Mouse (Mus musculus) R1 (cell line): ENCODE results near the gene Olfr1495.

Experiments
- DNase-seq: peaks from one replicate; pipeline ENCODE4 v3.0.0-alpha.2; 2018; ENCODE audit warnings: low read depth, low spot score

Olfr1495 gene

DNA sequence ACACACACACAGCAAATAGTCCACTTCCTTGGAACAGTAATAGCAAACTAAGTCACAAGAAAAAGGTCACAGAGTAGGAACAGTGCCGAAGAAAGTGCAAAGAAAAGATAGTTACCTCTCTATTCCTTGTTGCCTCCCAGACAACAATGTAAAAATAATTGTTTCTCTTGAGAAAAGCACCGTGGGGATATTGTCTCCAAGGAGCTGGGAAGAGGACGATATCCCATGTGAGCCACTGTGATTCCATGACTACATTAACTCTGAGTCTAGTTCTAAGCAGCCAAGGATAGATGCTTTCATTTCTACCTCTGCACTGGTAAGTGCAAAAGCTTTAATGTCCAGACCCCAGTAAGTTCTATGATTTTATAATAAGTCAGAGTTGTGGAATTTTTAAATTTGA is at the start of gene Olfr1495:
TSS of gene Olfr1495 (plus strand) at position 301 of the 400 bp plus-strand sequence.
- DNase-seq, result no peak

DNA sequence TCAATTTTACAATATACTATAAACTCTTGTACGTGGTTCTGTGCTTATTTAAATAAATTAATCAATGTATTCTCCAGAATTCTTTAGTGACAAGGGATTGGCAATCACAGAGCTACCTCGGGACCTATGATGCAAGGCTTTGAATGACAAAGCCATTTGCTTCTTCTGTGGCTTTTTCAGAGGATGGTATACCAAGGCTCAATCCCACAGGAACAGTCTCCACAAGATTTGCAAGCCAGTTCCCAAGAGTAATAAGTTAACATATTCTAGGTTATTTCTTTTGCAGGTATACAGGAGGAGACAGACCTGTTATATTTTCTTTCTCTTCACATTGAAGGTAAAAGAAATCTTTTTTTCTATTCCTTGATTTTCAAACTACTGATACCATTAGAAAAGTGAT is 41.4 kb upstream of the Olfr1495 start, which contains the start of gene Olfr1493-ps1:
TSS of gene Olfr1493-ps1 (plus strand) at position 301 of the 400 bp plus-strand sequence.
- no peak for DNase-seq

DNA sequence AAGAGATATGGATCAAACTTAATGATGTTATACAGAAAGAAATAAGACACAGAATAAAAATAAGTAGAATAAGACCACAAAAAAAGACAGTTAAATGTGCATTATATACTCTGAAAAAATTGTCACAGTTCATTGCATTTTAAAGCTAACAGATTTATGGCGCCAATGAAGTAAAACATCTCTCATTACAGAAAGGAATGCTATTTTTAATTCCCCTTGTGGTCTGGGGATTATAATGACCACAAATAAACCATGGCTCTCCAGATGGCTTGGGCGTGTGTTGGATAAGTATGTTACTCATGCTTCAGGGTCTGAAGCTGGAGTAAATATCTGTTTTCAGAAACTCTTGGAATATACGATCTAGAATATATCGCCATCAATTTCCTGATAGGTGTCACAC is 25.0 kb upstream of the Olfr1495 start, which contains the start of gene Olfr1494:
TSS of gene Olfr1494 (plus strand) at position 301 of the 400 bp plus-strand sequence.
- no peak for DNase-seq

DNA sequence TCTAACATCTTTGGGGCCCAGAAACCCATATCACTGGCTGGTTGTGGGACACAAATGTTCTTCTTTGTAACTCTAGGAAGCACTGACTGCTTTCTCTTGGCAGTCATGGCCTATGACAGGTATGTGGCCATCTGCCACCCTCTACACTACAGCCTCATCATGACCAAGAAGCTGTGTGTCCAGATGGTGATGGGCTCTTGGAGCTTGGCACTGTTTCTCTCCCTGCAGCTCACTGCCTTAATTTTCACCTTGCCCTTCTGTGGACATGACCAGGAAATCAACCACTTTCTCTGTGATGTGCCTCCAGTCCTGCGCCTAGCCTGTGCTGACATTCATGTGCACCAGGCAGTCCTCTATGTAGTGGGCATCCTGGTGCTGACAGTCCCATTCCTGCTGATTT is 15.0 kb upstream of the Olfr1495 start:
- no peak for DNase-seq

DNA sequence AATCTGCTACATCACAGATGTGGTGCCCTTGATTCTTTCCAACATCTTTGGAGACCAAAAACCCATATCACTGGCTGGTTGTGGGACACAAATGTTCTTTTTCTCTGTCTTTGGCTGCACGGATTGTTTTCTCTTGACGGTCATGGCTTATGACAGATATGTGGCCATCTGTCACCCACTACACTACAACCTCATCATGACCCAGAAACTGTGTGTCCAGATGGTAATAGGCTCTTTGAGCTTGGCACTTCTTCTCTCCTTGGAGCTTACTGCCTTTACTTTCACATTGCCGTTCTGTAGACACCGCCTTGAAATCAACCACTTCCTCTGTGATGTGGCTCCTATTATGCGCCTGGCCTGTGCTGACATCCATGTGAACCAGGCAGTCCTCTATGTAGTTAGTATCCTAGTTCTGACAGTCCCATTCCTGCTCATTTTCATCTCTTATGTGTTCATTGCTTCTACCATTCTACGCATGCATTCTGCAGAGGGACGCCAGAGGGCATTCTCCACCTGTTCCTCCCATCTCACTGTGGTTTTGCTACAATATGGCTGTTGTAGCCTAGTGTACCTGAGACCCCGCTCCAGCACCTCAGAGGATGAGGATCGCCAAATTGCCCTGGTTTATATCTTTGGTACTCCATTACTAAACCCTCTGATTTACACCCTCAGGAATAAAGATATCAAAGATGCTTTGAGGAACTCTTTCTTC is 4.3 kb downstream of the Olfr1495 start:
- peak; percentile 61 for DNase-seq

DNA sequence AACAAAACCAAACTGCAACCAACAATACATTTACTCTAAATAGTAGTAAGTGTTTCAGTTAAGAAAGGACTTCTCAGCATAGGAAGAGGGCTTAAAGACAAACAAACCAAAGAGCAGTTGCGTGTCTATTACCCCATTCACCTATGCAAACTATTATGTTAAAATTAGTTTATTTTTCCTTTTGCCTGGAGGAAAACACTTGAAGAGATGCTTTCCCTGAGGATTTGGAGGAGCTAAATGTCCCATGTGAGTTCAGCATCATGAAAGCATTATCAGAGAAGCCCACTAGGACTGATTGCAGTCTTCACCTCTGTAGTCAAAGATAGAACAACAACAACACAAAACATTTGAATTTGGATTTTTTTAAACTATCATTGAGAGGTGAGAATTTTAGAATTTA is 13.2 kb downstream of the Olfr1495 start, which contains the start of gene Olfr1496:
TSS of gene Olfr1496 (plus strand) at position 301 of the 400 bp plus-strand sequence.
- DNase-seq, result no peak

DNA sequence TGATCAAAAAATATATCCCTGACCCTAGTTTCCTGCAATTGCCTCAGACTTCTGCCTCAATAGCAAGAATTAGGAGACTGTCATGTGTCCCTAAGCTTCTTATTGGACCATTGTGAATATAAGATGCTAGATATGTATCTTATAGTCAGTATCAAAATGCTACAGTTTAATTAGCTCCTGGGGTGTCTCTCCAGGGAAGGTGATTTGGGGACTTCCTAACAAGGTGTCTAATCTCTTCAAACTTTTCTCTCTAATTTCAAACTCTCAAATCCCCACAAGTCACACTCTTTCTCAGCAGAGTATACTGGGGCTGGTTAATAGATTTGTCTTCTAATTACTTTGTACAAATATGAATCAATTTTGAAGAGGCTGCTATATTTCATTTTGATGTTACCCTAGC is 33.7 kb downstream of the Olfr1495 start, which contains the start of gene Olfr1497:
TSS of gene Olfr1497 (minus strand) at position 101 of the 400 bp plus-strand sequence.
- DNase-seq, result no peak

DNA sequence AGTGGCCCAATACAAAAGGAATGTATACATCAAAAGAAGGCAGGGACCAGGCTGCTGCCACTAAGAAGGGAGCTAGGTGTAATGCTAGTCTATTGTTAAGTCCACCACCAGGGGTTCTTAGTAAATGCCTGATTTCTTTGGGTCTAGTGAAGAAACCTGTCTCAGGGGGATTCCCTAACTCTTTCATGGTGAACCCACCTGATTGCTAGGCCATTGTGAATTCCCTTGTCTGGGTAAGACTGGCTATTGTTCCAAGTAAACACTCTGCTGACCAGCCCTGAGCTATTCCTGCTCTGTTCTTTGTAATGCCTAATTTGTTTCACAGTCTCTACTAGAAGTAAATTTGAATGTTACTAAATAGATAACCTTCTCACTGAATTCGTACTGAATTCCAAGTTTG is 41.1 kb downstream of the Olfr1495 start:
- peak; percentile 84 for DNase-seq

DNA sequence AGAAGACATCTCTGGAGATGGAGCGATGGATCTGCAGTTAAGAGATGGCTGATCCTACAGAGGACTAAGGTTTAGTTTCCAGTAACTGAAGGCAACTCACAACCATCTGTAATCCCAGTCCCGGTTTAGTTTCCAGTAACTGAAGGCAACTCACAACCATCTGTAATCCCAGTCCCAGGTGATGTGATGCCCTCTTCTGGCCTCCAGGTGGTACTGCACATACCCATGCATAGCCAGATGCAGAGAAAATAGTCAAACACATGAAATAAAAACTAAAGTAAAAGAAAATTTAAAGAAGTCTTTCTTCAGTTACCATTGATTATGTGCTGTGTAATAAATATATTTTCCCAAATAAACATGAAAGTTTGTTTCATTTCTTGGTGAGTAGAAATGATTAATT is 48.4 kb downstream of the Olfr1495 start:
- DNase-seq, result peak; percentile 47

DNA sequence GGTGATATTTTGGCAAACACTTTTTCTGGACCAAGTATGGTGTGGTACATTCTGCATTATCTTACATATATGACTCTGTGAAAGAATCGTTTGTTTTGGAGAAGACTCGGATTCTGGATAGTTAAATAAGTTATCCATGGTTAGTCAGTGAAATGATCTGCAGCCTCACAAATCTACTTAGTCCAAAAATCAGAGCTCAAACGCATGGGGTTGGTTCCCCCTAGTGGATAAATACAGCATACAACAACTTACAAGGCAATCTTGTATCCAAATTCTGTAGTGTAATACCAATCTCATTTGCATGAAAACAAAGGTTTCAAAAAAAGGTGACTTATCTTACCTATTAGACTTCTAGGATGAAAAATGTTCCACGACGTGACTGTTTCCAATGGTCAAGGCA is 54.4 kb downstream of the Olfr1495 start:
- DNase-seq, result peak; percentile 53

DNA sequence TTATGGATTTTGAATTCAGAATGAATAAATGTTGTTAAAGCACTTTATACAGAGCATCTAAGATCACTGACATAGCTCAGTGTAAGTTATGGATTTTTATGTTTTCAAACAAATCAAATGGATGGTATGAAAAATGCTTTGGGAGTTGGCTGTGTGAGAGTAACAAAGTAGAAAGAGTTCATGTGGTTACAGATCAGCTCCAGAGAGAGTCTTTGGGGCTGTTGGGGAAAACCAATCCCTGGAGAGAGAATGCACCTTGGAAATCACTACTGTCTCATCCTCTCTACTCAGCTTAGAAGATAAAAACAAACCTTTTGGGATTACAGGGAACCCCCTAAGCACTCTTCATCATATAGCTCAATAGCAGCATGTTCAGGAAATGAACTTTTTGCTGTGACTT is 54.9 kb downstream of the Olfr1495 start, which contains the start of gene Olfr1499:
TSS of gene Olfr1499 (minus strand) at position 101 of the 400 bp plus-strand sequence.
- DNase-seq, result no peak
